Mouse (Mus musculus) left cerebral cortex, postnatal 25 days (tissue): ENCODE measurements around the gene Jmjd6. TPM values are rescaled to one million over a fixed set of nuclear protein-coding genes. Genes with fewer than 3 reads are reported as not detected.
A peak's percentile ranks its signal among the peaks of the same experiment; 100 is the strongest.
"Not testable (repeated sequence)": the region's sequence is repeated elsewhere in the genome, so short reads cannot be mapped to it uniquely, and the experiment has no call there.

ENCODE experiments used
- DNase-seq, 2 experiments: peaks; one replicate each; pipeline ENCODE4 v3.0.0; 2022; ENCODE audit warnings: low spot score in 2 of 2, mixed read lengths in 1 of 2
- intact Hi-C: fragments of 180-260 bp; cut with DNase I; formaldehyde crosslinking; loops from one replicate; pipeline ENCODE4 v1.15.1; 2025
- total RNA-seq, 2 experiments: library from RNA; stranded (reverse); gene quantifications; 2 replicates each; pipeline ENCODE4 v1.2.3; 2021

Jmjd6 gene
- total RNA-seq, 2 experiments from 2014 or later, result 34.0 TPM

- intact Hi-C loops, result loop anchor here (1.0 kb wide), 1 partner anchor 10 kb away; the partner anchor contains the start of genes Jmjd6 and Mettl23
- peak; percentile 98 for DNase-seq
Observed at GRCm38 (mm10) chr11:116852891-116853511, 9.8 kb upstream of the Jmjd6 start, which contains the start of gene Srsf2. TSS of gene Srsf2 (minus strand) at chr11:116853094.

DNA sequence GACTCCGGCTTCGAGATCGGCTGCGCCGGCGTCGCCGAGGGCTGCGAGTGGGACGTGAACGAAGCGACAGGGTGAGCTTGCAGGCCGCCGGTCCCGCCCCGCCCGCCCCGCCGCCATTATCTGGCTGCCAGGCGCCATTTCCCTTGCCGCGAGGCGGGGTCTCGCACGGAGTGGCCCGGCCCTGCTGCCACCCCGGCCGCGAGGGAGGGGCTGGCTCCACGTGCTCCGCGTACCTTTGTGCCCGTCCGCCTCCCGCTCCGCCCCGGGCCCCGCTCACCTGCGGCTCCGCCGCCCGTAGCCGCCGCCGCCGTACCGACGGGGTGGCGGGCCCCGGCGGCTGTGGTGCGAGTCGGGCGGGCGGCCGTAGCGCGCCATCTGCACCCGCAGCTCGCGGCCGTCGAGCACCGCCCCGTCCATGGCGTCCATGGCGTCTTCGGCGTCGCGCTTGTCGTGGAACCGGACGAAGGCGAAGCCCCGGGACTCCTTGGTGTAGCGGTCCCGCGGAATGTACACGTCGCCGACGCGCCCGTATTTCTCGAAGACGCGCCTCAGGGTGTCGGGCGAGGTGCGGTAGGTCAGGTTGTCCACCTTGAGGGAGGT lies 9.1 kb upstream of the Jmjd6 start, which contains the start of gene Mfsd11:
Gene Mfsd11 (plus strand): TSS at position 150 of the 600 bp plus-strand sequence.
- intact Hi-C loops, result no loop called here
- DNase-seq, result peak; percentile 71 to 79

- peak in 1 of 2 experiments; percentile 32 for DNase-seq
- intact Hi-C loops, result no loop called here
Observed at GRCm38 (mm10) chr11:116851576-116852290, 8.5 kb upstream of the Jmjd6 start.

- DNase-seq, result no peak
- intact Hi-C loops, result no loop called here
Observed at GRCm38 (mm10) chr11:116850833-116851477, 7.7 kb upstream of the Jmjd6 start.

DNA sequence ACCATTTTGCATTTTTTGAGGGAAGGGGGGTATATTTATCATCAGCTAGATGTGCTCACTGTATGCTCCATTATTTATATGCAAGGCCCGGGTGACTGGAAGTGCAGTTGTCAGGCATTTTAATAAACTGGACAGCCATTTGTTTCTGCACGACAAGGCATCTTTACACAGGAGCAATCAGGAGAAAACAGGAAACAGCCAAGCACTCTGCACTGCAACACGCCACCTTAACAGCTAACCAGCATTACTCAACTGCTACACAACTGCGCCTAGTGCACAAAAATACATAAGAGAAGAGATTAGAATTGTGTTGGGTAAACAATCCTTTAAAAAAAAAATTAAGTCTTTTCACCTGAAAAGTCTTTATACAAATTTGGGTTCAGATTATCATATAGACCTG lies 6.8 kb upstream of the Jmjd6 start:
- intact Hi-C loops, result no loop called here
- DNase-seq, result no peak

GRCm38 (mm10) chr11:116849587-116849986 lies 6.3 kb upstream of the Jmjd6 start:
- no peak for DNase-seq
- intact Hi-C loops, result no loop called here

GRCm38 (mm10) chr11:116848877-116849178 lies 5.6 kb upstream of the Jmjd6 start:
- intact Hi-C loops, DNase-seq: not testable (repeated sequence)

- no peak for DNase-seq
- intact Hi-C loops, result no loop called here
Observed at GRCm38 (mm10) chr11:116848086-116848876, 5.0 kb upstream of the Jmjd6 start.

- DNase-seq, result no peak
- intact Hi-C loops, result no loop called here
Observed at GRCm38 (mm10) chr11:116847187-116848085, 4.2 kb upstream of the Jmjd6 start.

GRCm38 (mm10) chr11:116846593-116847181 lies 3.4 kb upstream of the Jmjd6 start:
- no peak for DNase-seq
- intact Hi-C loops, result no loop called here

DNA sequence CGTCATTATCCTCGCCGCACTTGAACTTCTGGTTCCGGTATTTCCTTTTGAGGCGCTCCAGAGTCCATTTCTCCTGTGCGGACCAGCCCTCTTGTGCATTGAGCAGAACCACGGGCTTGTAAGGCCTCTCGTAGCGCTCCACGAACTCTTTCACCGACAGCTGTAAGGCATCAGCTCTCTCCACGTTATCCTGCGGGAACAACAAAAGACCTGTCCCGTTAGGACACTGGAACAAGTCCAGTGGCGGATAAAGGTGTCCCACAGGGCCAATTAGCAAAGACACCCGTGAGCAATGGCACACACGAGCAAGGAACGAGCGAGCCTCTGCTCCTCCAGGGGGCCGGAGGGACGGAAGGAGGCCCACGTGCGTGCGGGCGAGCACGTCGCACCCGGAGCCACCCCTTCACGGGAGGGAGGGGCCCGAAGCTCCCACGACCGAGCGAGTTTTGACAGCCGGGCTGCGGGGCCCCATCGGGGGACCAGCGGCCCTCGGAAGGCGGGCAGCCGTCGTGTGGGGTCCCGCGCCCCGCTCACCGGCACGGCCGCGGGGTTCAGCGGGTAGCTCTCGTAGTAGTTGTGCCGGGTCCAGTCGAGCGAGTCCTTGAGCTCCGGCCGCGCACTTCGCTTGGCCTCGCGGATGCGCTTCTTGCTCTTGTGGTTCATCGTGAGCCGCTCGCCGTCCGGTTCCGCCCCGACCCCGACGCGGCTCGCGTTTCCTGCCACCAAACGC lies 553 bp downstream of the Jmjd6 start:
- intact Hi-C loops, result loop anchor here (1.0 kb wide), 1 partner anchor 11 kb away; the partner anchor contains the start of gene Srsf2
- DNase-seq, result peak; percentile 75 to 76

DNA sequence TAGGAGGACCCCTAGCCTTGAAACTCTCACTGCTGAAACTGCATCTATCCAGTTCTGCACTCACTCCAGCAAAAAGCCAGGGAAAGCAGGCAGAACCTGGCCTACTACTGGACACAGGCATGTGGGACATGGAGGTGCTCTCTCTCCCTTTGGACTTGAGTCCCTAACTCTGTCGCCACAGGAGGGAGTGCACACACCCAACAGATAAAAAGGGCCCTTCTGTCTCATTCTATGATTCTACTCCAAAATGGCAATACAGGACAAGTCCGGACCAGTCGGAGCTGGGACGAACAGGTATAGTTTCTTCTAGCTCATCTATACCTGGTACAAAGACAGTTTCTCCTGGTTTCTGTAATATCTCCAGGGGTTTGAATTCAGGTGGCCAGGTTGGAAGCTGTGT lies 2.5 kb downstream of the Jmjd6 start:
- intact Hi-C loops, result no loop called here
- no peak for DNase-seq

GRCm38 (mm10) chr11:116839601-116840000 lies 3.6 kb downstream of the Jmjd6 start:
- no peak for DNase-seq
- intact Hi-C loops, result no loop called here

GRCm38 (mm10) chr11:116838936-116839335 lies 4.3 kb downstream of the Jmjd6 start:
- intact Hi-C loops, result no loop called here
- no peak for DNase-seq

GRCm38 (mm10) chr11:116837441-116837840 lies 5.8 kb downstream of the Jmjd6 start:
- intact Hi-C loops, result no loop called here
- DNase-seq, result no peak

GRCm38 (mm10) chr11:116836283-116836682 lies 7.0 kb downstream of the Jmjd6 start:
- no peak for DNase-seq
- intact Hi-C loops, result no loop called here

DNA sequence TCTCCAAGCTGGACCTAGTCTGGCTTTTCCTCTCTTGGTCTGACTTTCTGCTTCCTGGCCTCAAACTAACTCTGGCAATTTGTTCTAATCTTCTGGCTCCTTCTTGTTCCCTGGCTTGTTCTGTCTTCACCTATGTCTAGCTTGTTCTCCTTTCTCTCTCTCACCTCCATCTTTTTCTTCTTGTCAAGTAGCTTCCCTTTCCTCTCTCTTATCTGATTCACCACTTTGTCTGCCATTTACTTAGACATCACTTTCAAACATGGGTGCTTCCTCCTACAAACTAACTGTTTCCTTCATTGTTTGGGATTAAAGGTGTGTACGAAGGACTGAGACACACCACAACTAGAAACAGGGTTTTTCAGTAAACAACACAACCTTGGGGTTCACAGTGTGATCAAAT lies 8.3 kb downstream of the Jmjd6 start:
- DNase-seq, result no peak
- intact Hi-C loops, result no loop called here
